Mouse (Mus musculus) left cerebral cortex, adult 8-10 months (tissue): Measurements from ENCODE around the gene Lin52. TPM values are rescaled to one million over a fixed set of nuclear protein-coding genes. Genes with fewer than 3 reads are reported as not detected.

ENCODE experiments used
- total RNA-seq, 4 experiments: library from RNA; stranded (reverse); gene quantifications; 2 replicates each; pipeline ENCODE4 v1.2.4; 2022

Lin52 gene
- total RNA-seq, 4 experiments from 2014 or later = 23.4 to 29.7 (median 27.4) TPM

Other genes with a start within 250 kb of the Lin52 start
- 10 to 100 TPM; 17.8 to 23.3 (median 20.3) TPM for gene Elmsan1, start 232.5 kb upstream of the Lin52 start, total RNA-seq
- 10 to 100 TPM; 37.4 to 42.8 (median 42.2) TPM for gene Ptgr2, start 166.2 kb upstream of the Lin52 start, total RNA-seq
- gene Zfp410, start 134.6 kb upstream of the Lin52 start, total RNA-seq = 10 to 100 TPM; 30.9 to 40.4 (median 33.1) TPM
- gene Coq6, start 89.8 kb upstream of the Lin52 start, total RNA-seq = 10 to 100 TPM; 22.0 to 28.3 (median 25.2) TPM
- 10 to 100 TPM; 10.5 to 13.1 (median 12.2) TPM for gene Fam161b, start 89.6 kb upstream of the Lin52 start, total RNA-seq
- 10 to 100 TPM; 23.5 to 29.7 (median 27.0) TPM for gene Entpd5, start 42.4 kb upstream of the Lin52 start, total RNA-seq
- 1 to 10 TPM; 5.8 to 8.9 (median 6.2) TPM for gene Bbof1, start 42.4 kb upstream of the Lin52 start, total RNA-seq
- gene Rnf113a2, start 34.2 kb upstream of the Lin52 start, total RNA-seq = 10 to 100 TPM; 11.7 to 15.2 (median 13.5) TPM
- gene Aldh6a1, start 418 bp upstream of the Lin52 start, total RNA-seq = 10 to 100 TPM; 55.8 to 70.5 (median 60.5) TPM
- gene Vsx2, start 118.3 kb downstream of the Lin52 start, total RNA-seq = under 1 TPM; 0.17 to 0.39 (median 0.29) TPM
- 10 to 100 TPM in 3 of 4 experiments, 1 to 10 TPM in 1; 10.0 to 11.7 (median 10.9) TPM for gene Abcd4, start 166.0 kb downstream of the Lin52 start, total RNA-seq
- gene Vrtn, start 189.6 kb downstream of the Lin52 start, total RNA-seq = under 1 TPM in 3 of 4 experiments, not detected in 1; 0.15 to 0.53 (median 0.28) TPM
- 10 to 100 TPM; 60.2 to 76.1 (median 70.8) TPM for gene Syndig1l, start 247.4 kb downstream of the Lin52 start, total RNA-seq